Mouse (Mus musculus) forebrain, embryonic 13.5 days (tissue): Measurements from ENCODE around the gene Prss22. TPM values are rescaled to one million over a fixed set of nuclear protein-coding genes. Genes with fewer than 3 reads are reported as not detected.

Source experiments
- ATAC-seq: fragments of 200-750 bp; cut with Nextera tagmentation; 2 replicates; pipeline ENCODE4 v1.8.0; 2017
- H3K27ac ChIP-seq: fragments of 300-500 bp; sonication (generic); 2 replicates; pipeline ENCODE4 v1.5.1; 2015; ENCODE audit warnings: inconsistent platforms, mild to moderate bottlenecking, moderate library complexity
- H3K27me3 ChIP-seq: fragments of 300-500 bp; sonication (generic); 2 replicates; pipeline ENCODE4 v1.6.1; 2015; ENCODE audit warnings: mild to moderate bottlenecking, inconsistent platforms
- H3K36me3 ChIP-seq: fragments of 300-500 bp; sonication (generic); 2 replicates; pipeline ENCODE4 v1.6.1; 2015; ENCODE audit warnings: mild to moderate bottlenecking, inconsistent platforms; ENCODE audit not compliant: poor library complexity, severe bottlenecking
- H3K4me1 ChIP-seq: fragments of 300-500 bp; sonication (generic); 2 replicates; pipeline ENCODE4 v1.6.1; 2015; ENCODE audit warnings: inconsistent platforms
- H3K4me2 ChIP-seq: fragments of 300-500 bp; sonication (generic); 2 replicates; pipeline ENCODE4 v1.6.1; 2015; ENCODE audit warnings: inconsistent platforms, mild to moderate bottlenecking, moderate library complexity
- H3K4me3 ChIP-seq: fragments of 300-500 bp; sonication (generic); 2 replicates; pipeline ENCODE4 v1.5.1; 2015; ENCODE audit warnings: mild to moderate bottlenecking, inconsistent platforms
- H3K9ac ChIP-seq: fragments of 300-500 bp; sonication (generic); 2 replicates; pipeline ENCODE4 v1.6.1; 2015; ENCODE audit warnings: mild to moderate bottlenecking, inconsistent platforms
- H3K9me3 ChIP-seq: fragments of 300-500 bp; sonication (generic); replicated peaks from 2 replicates; pipeline ENCODE4 v1.6.1; 2016; ENCODE audit warnings: inconsistent platforms
- WGBS: fragments of 180-500 bp; shearing (Covaris S2); methylation state at CpG from one replicate; pipeline ENCODE4 v1.1.7; 2015; 5-methylcytosine and 5-hydroxymethylcytosine counted together
- polyA plus RNA-seq: library from polyadenylated mRNA; unstranded; fragments of >200 nt; fragmentation: Nextera tagmentation; extraction: Ambion mirVana; gene quantifications from 2 replicates; pipeline ENCODE4 v1.2.1, GENCODE M21; 2015

Gene Prss22
- not detected in 2 replicates for polyA plus RNA-seq

GRCm38 (mm10) chr17:23997901-23998300 is at the start of gene Prss22:
Gene Prss22 (minus strand): TSS chr17:23998100.
- Histone ChIP-seq H3K27me3 (0 out of 2 replicates have a peak, but pooled peaks cover 3% of the 10 kb centered on the region), H3K4me1 (0 out of 2 replicates have a peak, but pooled peaks cover 3% of the 10 kb centered on the region), H3K4me2 (no peak within 1 kb of the TSS), H3K36me3 (no peaks in the 10 kb centered on the region), H3K4me3 (no peak within 1 kb of the TSS), H3K9me3 (no peaks in the 10 kb centered on the region), H3K27ac (no peak within 1 kb of the TSS), H3K9ac (no peak within 1 kb of the TSS)
- WGBS: 78% methylated on average over 2 of the region's 2 CpGs
- ATAC-seq: no peak

GRCm38 (mm10) chr17:24046026-24046425 is 48.1 kb upstream of the Prss22 start:
- no peak for ATAC-seq
- H3K9me3 ChIP-seq: no peaks in the 10 kb centered on the region
- H3K4me3 ChIP-seq: no peak overlapping the region
- H3K4me1 ChIP-seq: no peaks in the 10 kb centered on the region
- H3K27me3 ChIP-seq: no peaks in the 10 kb centered on the region
- 74% methylated on average over 5 of the region's 5 CpGs for WGBS
- H3K4me2 ChIP-seq: no peak overlapping the region
- H3K9ac ChIP-seq: no peak overlapping the region
- H3K36me3 ChIP-seq: peaks cover 44% of the 10 kb centered on the region
- no peak overlapping the region for H3K27ac ChIP-seq

GRCm38 (mm10) chr17:24045608-24046007 is 47.7 kb upstream of the Prss22 start:
- Histone ChIP-seq H3K9me3 (no peaks in the 10 kb centered on the region), H3K4me2 (no peak overlapping the region), H3K36me3 (peaks cover 40% of the 10 kb centered on the region), H3K27me3 (no peaks in the 10 kb centered on the region), H3K4me3 (no peak overlapping the region), H3K4me1 (no peaks in the 10 kb centered on the region), H3K9ac (no peak overlapping the region), H3K27ac (no peak overlapping the region)
- no peak for ATAC-seq
- 79% methylated on average over 10 of the region's 10 CpGs for WGBS

- WGBS: 59% methylated on average over 5 of the region's 5 CpGs
- ATAC-seq: no peak
- Histone ChIP-seq H3K9me3 (no peaks in the 10 kb centered on the region), H3K27me3 (no peaks in the 10 kb centered on the region), H3K27ac (no peak overlapping the region), H3K36me3 (peaks cover 30% of the 10 kb centered on the region), H3K4me3 (no peak overlapping the region), H3K9ac (no peak overlapping the region), H3K4me1 (no peaks in the 10 kb centered on the region), H3K4me2 (no peak overlapping the region)
Observed at GRCm38 (mm10) chr17:24044482-24044881, 46.6 kb upstream of the Prss22 start.

GRCm38 (mm10) chr17:24037844-24038243 is 39.9 kb upstream of the Prss22 start, which contains the start of gene Prss27:
Gene Prss27 (plus strand): TSS chr17:24038144.
- Histone ChIP-seq H3K4me2 (no peak within 1 kb of the TSS), H3K27me3 (no peaks in the 10 kb centered on the region), H3K9ac (no peak within 1 kb of the TSS), H3K27ac (no peak within 1 kb of the TSS), H3K36me3 (no peaks in the 10 kb centered on the region), H3K9me3 (no peaks in the 10 kb centered on the region), H3K4me3 (no peak within 1 kb of the TSS), H3K4me1 (no peaks in the 10 kb centered on the region)
- ATAC-seq: no peak
- 75% methylated on average over 4 of the region's 4 CpGs for WGBS

- no peak overlapping the region for H3K4me2 ChIP-seq
- H3K27ac ChIP-seq: no peak overlapping the region
- 87% methylated on average over 13 of the region's 13 CpGs for WGBS
- no peaks in the 10 kb centered on the region for H3K36me3 ChIP-seq
- H3K4me1 ChIP-seq: no peaks in the 10 kb centered on the region
- no peak overlapping the region for H3K4me3 ChIP-seq
- no peak overlapping the region for H3K9ac ChIP-seq
- no peaks in the 10 kb centered on the region for H3K9me3 ChIP-seq
- ATAC-seq: no peak
- H3K27me3 ChIP-seq: no peaks in the 10 kb centered on the region
Observed at GRCm38 (mm10) chr17:24037360-24037759, 39.5 kb upstream of the Prss22 start.

GRCm38 (mm10) chr17:24036954-24037353 is 39.1 kb upstream of the Prss22 start:
- Histone ChIP-seq H3K4me2 (no peak overlapping the region), H3K36me3 (no peaks in the 10 kb centered on the region), H3K27ac (no peak overlapping the region), H3K4me3 (no peak overlapping the region), H3K4me1 (no peaks in the 10 kb centered on the region), H3K27me3 (no peaks in the 10 kb centered on the region), H3K9me3 (no peaks in the 10 kb centered on the region), H3K9ac (no peak overlapping the region)
- ATAC-seq: no peak
- WGBS: 76% methylated on average over 6 of the region's 6 CpGs

GRCm38 (mm10) chr17:24035087-24035486 is 37.2 kb upstream of the Prss22 start:
- H3K9ac ChIP-seq: no peak overlapping the region
- WGBS: 89% methylated on average over 7 of the region's 7 CpGs
- H3K27me3 ChIP-seq: no peaks in the 10 kb centered on the region
- no peaks in the 10 kb centered on the region for H3K4me1 ChIP-seq
- ATAC-seq: no peak
- no peaks in the 10 kb centered on the region for H3K36me3 ChIP-seq
- H3K4me3 ChIP-seq: no peak overlapping the region
- H3K9me3 ChIP-seq: no peaks in the 10 kb centered on the region
- no peak overlapping the region for H3K4me2 ChIP-seq
- no peak overlapping the region for H3K27ac ChIP-seq

GRCm38 (mm10) chr17:24030551-24030950 is 32.7 kb upstream of the Prss22 start:
- Histone ChIP-seq H3K9ac (no peak overlapping the region), H3K27me3 (no peaks in the 10 kb centered on the region), H3K4me3 (no peak overlapping the region), H3K27ac (no peak overlapping the region), H3K36me3 (no peaks in the 10 kb centered on the region), H3K4me1 (no peaks in the 10 kb centered on the region), H3K4me2 (no peak overlapping the region), H3K9me3 (no peaks in the 10 kb centered on the region)
- no peak for ATAC-seq
- WGBS: 84% methylated on average over 7 of the region's 22 CpGs

GRCm38 (mm10) chr17:24029477-24029876 is 31.6 kb upstream of the Prss22 start:
- Histone ChIP-seq H3K9ac (no peak overlapping the region), H3K4me1 (no peaks in the 10 kb centered on the region), H3K27me3 (no peaks in the 10 kb centered on the region), H3K36me3 (no peaks in the 10 kb centered on the region), H3K27ac (no peak overlapping the region), H3K4me3 (no peak overlapping the region), H3K9me3 (no peaks in the 10 kb centered on the region), H3K4me2 (no peak overlapping the region)
- ATAC-seq: no peak
- 85% methylated on average over 7 of the region's 7 CpGs for WGBS

GRCm38 (mm10) chr17:24021375-24022199 is 23.7 kb upstream of the Prss22 start:
- no peaks in the 10 kb centered on the region for H3K27me3 ChIP-seq
- 78% methylated on average over 5 of the region's 5 CpGs for WGBS
- H3K4me2 ChIP-seq: no peak overlapping the region
- H3K36me3 ChIP-seq: no peaks in the 10 kb centered on the region
- H3K4me1 ChIP-seq: no peaks in the 10 kb centered on the region
- H3K9me3 ChIP-seq: no peaks in the 10 kb centered on the region
- no peak overlapping the region for H3K9ac ChIP-seq
- ATAC-seq: no peak
- H3K4me3 ChIP-seq: no peak overlapping the region
- no peak overlapping the region for H3K27ac ChIP-seq

GRCm38 (mm10) chr17:24020696-24021095 is 22.8 kb upstream of the Prss22 start:
- H3K27me3 ChIP-seq: no peaks in the 10 kb centered on the region
- ATAC-seq: no peak
- 89% methylated on average over 6 of the region's 6 CpGs for WGBS
- H3K36me3 ChIP-seq: no peaks in the 10 kb centered on the region
- no peak overlapping the region for H3K9ac ChIP-seq
- no peak overlapping the region for H3K4me3 ChIP-seq
- no peaks in the 10 kb centered on the region for H3K4me1 ChIP-seq
- H3K4me2 ChIP-seq: no peak overlapping the region
- H3K27ac ChIP-seq: no peak overlapping the region
- no peaks in the 10 kb centered on the region for H3K9me3 ChIP-seq

GRCm38 (mm10) chr17:24015727-24016126 is 17.8 kb upstream of the Prss22 start:
- no peaks in the 10 kb centered on the region for H3K4me1 ChIP-seq
- H3K4me2 ChIP-seq: no peak overlapping the region
- H3K9ac ChIP-seq: no peak overlapping the region
- no peak for ATAC-seq
- no peaks in the 10 kb centered on the region for H3K9me3 ChIP-seq
- H3K4me3 ChIP-seq: no peak overlapping the region
- no peaks in the 10 kb centered on the region for H3K27me3 ChIP-seq
- WGBS: 33% methylated on average over 14 of the region's 14 CpGs
- no peaks in the 10 kb centered on the region for H3K36me3 ChIP-seq
- H3K27ac ChIP-seq: no peak overlapping the region
